Mouse (Mus musculus) ovary, postnatal 10 days (tissue): ENCODE measurements at regions not wholly inside any gene's neighbourhood (a gene's known extent, or its start where the extent isn't known, plus 50 kb on each side); places are given as distances from the start of the nearest gene placed in this dataset.

Experiments used
- DNase-seq: peaks from one replicate; pipeline ENCODE4 v3.0.0; 2022; ENCODE audit warnings: low spot score

DNA sequence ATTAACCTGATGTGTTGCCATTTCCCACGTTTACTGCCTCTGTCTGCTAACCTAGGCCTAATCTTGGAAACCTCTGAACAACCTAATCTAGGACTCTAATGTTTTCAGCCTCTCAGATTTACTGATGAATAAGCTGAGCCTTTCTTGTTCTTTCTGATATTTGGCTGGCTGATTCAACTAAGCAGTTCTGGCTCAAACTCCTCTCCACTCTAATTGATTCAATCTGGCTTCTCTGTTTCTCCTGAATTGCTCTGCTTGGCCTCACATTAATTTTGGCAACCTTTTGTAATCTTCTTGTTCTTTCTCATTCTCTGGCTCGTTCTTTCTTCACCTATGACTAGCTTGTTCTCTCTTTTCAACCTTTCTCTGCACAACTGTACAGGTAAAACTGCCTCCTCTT, 1561.2 kb upstream of the Zeb2 start:
- DNase-seq = no peak

GRCm38 (mm10) chr2:46669517-46670291, 1552.5 kb upstream of the Zeb2 start:
- no peak for DNase-seq

GRCm38 (mm10) chr2:46666990-46667337, 1549.8 kb upstream of the Zeb2 start:
- no peak for DNase-seq

DNA sequence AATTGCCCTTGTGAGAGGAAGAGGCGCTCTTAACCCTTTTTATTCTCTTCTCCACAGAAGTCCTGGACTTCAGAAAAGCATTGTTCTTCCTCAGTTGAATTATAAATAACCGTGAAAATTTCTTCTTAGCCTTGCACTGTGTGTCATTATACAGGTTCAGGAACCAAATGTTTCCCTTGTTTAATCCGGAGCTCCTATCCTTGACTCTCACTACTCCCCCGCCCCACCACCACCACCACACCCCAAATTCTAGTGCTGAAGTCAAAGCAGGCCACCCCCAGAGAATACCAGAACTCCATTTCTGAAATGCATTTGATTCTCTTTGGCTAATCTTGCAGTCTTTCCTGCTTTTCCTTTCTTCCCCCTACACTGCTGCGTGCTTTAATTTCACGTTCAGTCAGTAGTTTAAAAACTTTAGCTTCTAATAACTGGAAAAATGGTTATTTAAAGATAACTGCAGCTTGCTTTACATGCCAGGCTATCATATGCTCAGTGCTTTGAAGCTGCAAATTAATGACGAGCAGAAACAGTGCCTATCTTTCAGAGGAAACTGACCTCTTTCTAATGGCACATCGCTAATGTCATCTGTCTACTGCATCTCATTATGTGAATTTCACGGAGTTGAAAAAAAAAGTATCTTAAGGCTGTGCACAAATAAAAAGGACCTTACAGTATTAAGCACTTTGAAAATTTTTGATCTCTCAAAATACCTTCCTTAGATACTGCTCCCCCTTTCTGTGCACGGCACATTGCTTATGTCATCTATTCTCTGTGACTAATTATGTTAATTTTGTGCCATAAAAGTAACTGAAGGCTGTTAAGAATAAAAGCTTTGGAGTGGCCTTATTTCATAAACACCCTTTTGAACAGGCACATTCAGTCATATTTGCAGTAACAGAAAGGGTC, 1549.1 kb upstream of the Zeb2 start:
- no peak for DNase-seq

DNA sequence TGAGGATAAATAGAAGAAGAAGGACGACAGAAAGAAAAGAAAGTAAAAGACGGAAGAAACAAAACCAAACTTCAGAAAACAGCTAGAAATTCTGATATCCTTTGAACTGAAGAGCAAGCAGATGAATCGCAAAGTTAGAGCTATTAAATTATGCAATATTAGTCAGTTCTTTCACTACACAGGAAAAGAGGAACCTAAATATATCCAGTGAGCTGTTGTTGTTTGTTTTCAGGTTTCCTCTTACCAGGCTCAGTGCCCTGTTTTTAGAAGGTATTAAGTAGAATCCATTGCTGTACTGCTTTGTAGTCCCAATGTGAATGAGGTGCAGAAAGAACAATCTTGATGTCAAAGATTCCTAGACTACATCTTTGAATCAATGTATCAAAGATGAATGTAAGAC, 1544.7 kb upstream of the Zeb2 start:
- DNase-seq = no peak

- no peak for DNase-seq
Observed at GRCm38 (mm10) chr2:46660577-46660976, 1543.4 kb upstream of the Zeb2 start.

DNA sequence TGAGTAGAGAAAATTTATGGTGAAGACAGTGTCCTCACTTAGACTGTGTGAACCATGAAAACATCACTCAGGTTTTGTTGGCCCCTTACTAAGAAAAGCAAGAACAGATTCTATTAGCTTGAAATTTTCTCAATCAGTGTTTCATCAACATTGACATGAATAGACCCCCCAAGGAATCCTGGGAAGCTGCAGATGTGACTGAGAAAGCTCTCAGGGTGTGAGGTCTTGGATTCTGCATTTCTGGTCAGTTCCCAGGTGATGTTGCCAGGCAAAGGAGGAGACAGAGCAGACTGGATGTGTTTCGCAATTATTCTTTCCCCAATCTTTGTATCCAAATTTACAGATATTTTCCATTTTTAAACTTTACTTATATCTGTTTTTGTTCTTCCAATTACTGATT, 1538.1 kb upstream of the Zeb2 start:
- DNase-seq = no peak

GRCm38 (mm10) chr2:46652616-46653015, 1535.4 kb upstream of the Zeb2 start:
- DNase-seq = no peak

DNA sequence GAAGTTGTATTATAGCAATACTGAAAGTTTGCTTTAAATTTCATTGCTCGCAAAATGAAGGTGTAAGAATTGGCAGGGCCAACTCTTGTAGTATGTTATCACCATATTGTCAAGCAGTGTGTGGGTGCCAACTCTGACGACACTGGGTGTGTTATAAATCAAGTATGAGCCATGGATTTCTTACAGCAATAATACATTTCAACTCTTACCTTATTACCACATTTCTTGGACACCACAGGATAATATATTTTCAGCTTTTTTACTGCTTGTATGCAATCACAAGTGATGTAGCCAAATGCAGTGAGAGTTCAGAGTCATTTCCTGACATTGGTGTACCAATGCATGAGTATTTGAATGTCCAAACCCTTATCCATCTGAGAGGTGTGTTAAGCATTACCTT, 1529.2 kb upstream of the Zeb2 start:
- DNase-seq = no peak

DNA sequence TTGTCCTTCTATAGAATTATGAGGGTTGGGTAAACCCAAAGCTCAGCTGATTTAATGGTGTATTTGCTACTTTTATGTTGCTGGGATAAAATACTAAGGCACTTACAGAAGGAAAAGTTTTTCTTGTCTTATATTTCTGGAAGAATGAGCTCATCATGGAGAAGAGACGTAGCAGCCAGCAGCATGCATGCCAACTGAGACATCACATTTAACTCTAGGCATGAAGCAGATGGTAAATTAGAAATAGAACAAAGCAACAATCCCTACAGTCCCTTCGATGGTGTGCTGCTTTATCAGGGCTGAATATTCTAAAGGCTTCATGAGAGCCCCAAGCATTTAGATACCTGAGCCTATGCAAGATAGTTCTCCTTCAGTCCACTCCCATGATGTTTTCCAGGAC, 1492.0 kb upstream of the Zeb2 start:
- no peak for DNase-seq

DNA sequence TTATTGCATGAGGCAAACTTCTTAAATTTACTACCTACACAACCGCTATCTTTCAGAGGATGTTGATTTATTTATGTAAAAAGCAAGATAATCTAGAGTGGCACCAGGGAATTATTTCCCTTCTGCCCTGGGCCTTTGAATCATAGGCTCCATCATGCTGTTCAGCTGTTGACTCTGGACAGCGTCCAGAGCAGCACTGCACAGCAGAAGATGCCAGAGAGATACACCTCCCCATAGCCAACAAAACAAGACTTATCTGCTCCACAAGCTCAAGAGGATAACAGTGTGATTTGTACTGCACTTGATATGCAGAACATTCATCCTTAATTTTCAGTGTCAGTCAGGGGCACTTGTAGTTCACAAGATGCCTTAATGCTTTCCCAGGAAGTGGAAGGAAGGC, 1464.6 kb upstream of the Zeb2 start:
- no peak for DNase-seq

DNA sequence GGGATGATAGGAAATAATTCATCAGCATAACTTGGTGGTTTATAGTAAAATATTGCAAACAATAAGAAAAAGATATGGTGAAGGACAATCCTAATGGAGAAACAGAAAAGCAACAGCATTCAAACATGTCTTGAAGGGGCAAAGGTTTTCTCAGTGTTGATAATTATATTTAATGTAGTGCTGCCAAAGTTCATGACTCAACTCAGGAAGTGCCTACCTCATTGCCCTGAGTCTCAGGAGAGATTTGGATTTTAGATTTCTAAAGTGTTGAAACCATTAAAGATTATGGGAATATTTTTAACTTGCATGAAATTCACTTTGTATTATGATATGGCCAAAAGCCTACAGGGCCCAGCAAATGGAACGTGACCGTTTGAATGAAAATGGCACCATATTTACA, 1453.2 kb upstream of the Zeb2 start:
- DNase-seq = no peak

- no peak for DNase-seq
Observed at GRCm38 (mm10) chr2:46533395-46533794, 1416.2 kb upstream of the Zeb2 start.

DNA sequence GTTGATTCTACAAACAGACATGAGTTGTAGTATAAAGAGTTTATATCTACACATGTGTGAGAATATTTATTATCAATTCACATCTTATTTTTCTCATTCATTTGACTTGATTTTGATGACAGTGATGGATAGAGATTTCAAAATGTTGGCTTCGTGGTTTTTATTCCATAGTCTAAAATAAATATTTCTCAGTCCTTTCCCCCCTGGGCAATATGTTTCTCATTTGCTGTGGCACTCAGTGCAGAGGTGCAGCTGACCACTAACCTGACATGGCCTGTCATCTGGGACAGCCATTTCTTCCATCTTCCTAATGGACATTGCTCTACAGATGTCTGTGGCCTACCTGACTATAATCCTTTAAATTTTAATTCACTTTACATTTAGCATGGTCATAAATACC, 1413.5 kb upstream of the Zeb2 start:
- no peak for DNase-seq

- no peak for DNase-seq
Observed at GRCm38 (mm10) chr2:46525223-46525622, 1408.0 kb upstream of the Zeb2 start.

DNA sequence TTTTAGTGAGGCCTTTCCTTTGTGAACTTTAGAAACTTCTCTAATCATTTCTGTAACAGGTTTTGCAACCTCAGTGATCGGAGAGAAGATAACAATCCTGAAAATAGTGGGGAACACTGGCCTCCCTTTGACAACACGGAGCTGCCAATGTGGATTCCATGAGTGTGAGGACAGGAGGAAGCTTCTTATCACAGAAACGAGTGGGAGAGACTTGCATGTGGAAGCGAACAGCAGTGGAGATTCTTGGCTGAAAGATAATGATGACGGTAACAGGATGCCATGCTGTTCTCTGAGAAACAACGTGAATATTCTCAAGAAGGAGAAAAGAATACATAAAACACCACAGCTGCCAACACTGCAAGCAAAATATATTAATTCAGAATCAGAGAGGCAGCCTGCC, 1407.4 kb upstream of the Zeb2 start:
- DNase-seq = no peak

DNA sequence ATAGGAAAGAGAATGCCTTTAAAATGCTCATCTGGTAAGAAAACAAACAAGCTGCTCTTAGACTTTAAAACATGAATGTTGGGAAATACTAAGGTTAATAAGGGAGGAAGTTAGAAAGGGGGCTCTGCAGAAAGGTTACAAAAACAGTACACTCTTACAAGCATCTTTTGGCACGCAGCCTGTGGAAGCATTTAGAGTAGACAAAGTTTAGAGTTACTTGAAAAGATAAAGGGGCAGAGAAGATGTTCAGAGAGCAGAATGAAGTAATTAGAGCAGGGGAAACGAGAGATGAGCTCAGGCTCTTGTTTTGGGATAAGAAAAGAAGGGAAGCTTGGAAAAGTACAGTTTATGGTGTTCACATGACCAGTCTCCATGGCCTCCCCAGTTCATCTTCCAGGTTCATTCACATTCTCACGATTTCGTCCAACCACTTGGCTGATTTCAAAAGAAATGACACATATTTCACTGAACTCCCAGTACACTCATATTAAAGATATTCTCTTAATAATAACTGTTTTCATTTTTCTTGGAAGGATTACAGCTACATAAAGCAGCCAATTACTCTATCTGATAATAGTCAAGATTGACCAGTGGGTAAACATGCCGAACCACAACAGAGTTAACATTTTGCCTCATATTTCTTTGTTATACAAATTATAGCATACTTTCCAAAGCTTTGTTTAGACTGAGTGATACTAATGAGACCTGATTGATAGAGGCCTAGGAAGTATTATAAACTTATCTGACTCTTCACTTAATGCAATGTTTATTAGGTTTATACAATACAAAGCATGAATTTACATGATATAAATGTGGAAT, 1404.2 kb upstream of the Zeb2 start:
- DNase-seq = no peak

DNA sequence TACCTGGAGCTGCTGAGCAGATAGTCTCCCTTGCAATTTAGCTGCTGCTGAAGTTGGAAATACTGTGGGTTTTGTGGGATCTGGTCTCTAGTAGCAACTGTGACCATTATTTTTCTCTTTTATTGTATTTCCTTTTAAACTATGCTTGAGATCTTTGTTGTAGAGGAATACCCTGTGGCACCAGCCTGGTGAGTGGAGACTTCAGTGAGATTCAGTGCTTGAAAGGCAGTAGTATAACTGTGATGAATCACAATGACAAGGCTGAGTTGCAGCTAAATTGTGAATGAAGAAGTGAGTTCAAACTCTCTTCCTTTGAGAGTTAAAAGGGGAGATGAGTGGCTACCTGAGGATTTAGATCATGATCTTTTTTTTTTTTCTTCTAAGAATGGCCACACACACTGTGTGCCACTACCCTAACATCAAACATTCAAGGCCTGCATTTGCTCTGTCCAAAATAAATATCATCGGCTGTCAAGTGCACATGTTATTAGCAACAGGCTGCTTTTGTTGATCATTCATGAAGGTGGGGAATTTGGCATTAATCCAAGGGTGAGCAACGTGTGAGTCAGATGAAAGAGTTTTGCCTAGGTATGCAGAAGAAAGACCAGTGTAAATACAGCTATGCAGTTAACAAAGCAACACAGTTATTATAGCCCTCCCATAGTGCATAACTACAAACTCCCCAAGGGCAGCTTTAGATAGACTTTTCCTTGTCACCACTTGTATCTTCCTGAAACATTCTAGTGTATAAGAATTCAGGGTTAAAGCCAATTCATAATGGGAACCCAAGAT, 1395.2 kb upstream of the Zeb2 start:
- DNase-seq = no peak

DNA sequence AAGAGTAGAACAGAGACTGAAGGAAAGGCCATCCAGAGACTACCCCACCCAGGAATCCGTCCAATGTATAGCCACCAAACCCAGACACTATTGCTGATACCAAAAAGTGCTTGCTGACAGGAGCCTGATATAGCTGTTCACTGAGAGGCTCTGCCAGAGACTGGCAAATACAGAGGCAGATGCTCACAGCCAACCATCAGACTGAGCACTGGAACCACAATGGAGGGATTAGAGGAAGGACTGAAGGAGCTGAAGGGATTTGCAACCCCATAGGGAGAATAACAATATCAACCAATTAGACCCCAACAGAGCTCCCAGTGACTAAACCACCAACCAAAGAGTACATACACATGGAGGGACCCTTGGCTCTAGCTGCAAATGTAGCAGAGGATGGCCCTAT, 1389.8 kb upstream of the Zeb2 start:
- no peak for DNase-seq

DNA sequence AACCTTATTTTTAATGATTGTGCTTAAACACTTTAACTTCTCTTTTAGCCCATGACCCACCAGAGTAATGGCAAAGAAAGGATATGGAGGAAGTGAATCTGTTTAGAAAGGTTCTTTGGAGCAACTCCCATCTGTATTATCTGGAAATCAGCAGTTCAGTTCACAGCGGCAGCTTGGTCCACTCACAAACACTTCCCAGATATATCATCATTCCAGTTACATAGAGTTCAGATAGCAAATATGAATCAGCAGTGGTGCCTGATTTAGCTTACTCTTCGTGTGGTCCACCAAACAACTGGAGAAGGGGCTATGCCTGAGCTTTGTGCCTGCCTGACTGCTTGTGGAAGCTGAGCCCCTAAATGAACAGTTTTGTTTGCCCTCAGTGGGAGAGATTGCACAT, 1385.9 kb upstream of the Zeb2 start:
- DNase-seq = no peak

DNA sequence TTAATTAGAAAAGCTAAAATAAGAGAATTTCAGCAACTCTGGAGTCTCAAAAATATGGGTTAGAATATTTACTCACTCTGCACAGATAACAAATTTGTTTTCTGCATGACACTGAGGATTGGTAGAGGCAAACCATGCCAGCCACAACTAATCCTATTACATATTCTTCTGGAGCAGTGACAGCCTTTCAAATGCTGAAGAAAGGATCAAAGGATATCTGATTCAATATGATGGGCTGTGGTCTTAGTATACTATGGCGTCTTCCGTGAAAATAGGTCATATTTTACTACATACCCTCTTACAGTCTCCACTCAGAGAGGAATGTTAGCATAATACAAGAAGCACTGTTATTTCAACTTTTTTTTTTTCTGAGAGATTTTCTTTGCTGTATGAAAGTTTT, 1375.1 kb upstream of the Zeb2 start:
- DNase-seq = no peak

GRCm38 (mm10) chr2:46491081-46491480, 1373.9 kb upstream of the Zeb2 start:
- DNase-seq = no peak
